Mouse (Mus musculus): ENCODE results near the gene Ptprn2. TPM values are rescaled to one million over a fixed set of nuclear protein-coding genes. Genes with fewer than 3 reads are reported as not detected.

Ptprn2 gene
- polyA plus RNA-seq, 1 experiment: 0.37 TPM

GRCm38 (mm10) chr12:117280790-117281189 is 795.3 kb downstream of the Ptprn2 start:
- no peak overlapping the region for H3K4me3 ChIP-seq (ENCODE audit: low read depth, low read length)
- H3K4me1 ChIP-seq (ENCODE audit: control insufficient read depth, insufficient read depth, low read length): no peaks in the 10 kb centered on the region
- no peaks in the 10 kb centered on the region for H3K36me3 ChIP-seq (ENCODE audit: control insufficient read depth, insufficient read depth, low read length, poor library complexity, severe bottlenecking)
- H3K27ac ChIP-seq (ENCODE audit: insufficient read depth, low read length): no peak overlapping the region
- H3K9me3 ChIP-seq (replicated peaks; ENCODE audit: control insufficient read depth, insufficient read depth, low read length, poor library complexity, severe bottlenecking): no peaks in the 10 kb centered on the region
- H3K27me3 ChIP-seq (ENCODE audit: control insufficient read depth, insufficient read depth, low read length, poor library complexity, severe bottlenecking): no peaks in the 10 kb centered on the region
- no peak overlapping the region for H3K9ac ChIP-seq (ENCODE audit: low read depth, poor library complexity, severe bottlenecking)
- TF ChIP-seq EP300 (IDR thresholded peaks at IDR 0.05; ENCODE audit: insufficient read depth, low read depth, low read length): no peak
- no peak for TF ChIP-seq CTCF (IDR thresholded peaks at IDR 0.05; ENCODE audit: low read depth, low read length)
- TF ChIP-seq POLR2A (IDR thresholded peaks at IDR 0.05; ENCODE audit: insufficient read depth, low read length): no peak

GRCm38 (mm10) chr12:117282659-117283058 is 797.1 kb downstream of the Ptprn2 start:
- no peak overlapping the region for H3K27ac ChIP-seq (ENCODE audit: insufficient read depth, low read length)
- no peaks in the 10 kb centered on the region for H3K36me3 ChIP-seq (ENCODE audit: control insufficient read depth, insufficient read depth, low read length, poor library complexity, severe bottlenecking)
- no peaks in the 10 kb centered on the region for H3K4me1 ChIP-seq (ENCODE audit: control insufficient read depth, insufficient read depth, low read length)
- no peak overlapping the region for H3K4me3 ChIP-seq (ENCODE audit: low read depth, low read length)
- H3K9me3 ChIP-seq (replicated peaks; ENCODE audit: control insufficient read depth, insufficient read depth, low read length, poor library complexity, severe bottlenecking): no peaks in the 10 kb centered on the region
- no peaks in the 10 kb centered on the region for H3K27me3 ChIP-seq (ENCODE audit: control insufficient read depth, insufficient read depth, low read length, poor library complexity, severe bottlenecking)
- TF ChIP-seq POLR2A (IDR thresholded peaks at IDR 0.05; ENCODE audit: insufficient read depth, low read length): no peak
- TF ChIP-seq CTCF (IDR thresholded peaks at IDR 0.05; ENCODE audit: low read depth, low read length): no peak
- no peak for TF ChIP-seq EP300 (IDR thresholded peaks at IDR 0.05; ENCODE audit: insufficient read depth, low read depth, low read length)
- H3K9ac ChIP-seq (ENCODE audit: low read depth, poor library complexity, severe bottlenecking): no peak overlapping the region

- H3K9ac ChIP-seq (ENCODE audit: low read depth, poor library complexity, severe bottlenecking): no peak overlapping the region
- no peaks in the 10 kb centered on the region for H3K27me3 ChIP-seq (ENCODE audit: control insufficient read depth, insufficient read depth, low read length, poor library complexity, severe bottlenecking)
- H3K9me3 ChIP-seq (replicated peaks; ENCODE audit: control insufficient read depth, insufficient read depth, low read length, poor library complexity, severe bottlenecking): no peaks in the 10 kb centered on the region
- TF ChIP-seq EP300 (IDR thresholded peaks at IDR 0.05; ENCODE audit: insufficient read depth, low read depth, low read length) (no peak), CTCF (IDR thresholded peaks at IDR 0.05; ENCODE audit: low read depth, low read length) (no peak), POLR2A (IDR thresholded peaks at IDR 0.05; ENCODE audit: insufficient read depth, low read length) (no peak)
- no peaks in the 10 kb centered on the region for H3K36me3 ChIP-seq (ENCODE audit: control insufficient read depth, insufficient read depth, low read length, poor library complexity, severe bottlenecking)
- H3K27ac ChIP-seq (ENCODE audit: insufficient read depth, low read length): no peak overlapping the region
- no peak overlapping the region for H3K4me3 ChIP-seq (ENCODE audit: low read depth, low read length)
- H3K4me1 ChIP-seq (ENCODE audit: control insufficient read depth, insufficient read depth, low read length): no peaks in the 10 kb centered on the region
These were observed 801.9 kb downstream of the Ptprn2 start for GRCm38 (mm10) chr12:117287456-117287855.

- Histone ChIP-seq H3K9ac (ENCODE audit: low read depth, poor library complexity, severe bottlenecking) (no peak overlapping the region), H3K36me3 (ENCODE audit: control insufficient read depth, insufficient read depth, low read length, poor library complexity, severe bottlenecking) (no peaks in the 10 kb centered on the region), H3K4me1 (ENCODE audit: control insufficient read depth, insufficient read depth, low read length) (no peaks in the 10 kb centered on the region), H3K9me3 (replicated peaks; ENCODE audit: control insufficient read depth, insufficient read depth, low read length, poor library complexity, severe bottlenecking) (no peaks in the 10 kb centered on the region; the same call in 1 of the 2 replicates), H3K27ac (ENCODE audit: insufficient read depth, low read length) (no peak overlapping the region), H3K27me3 (ENCODE audit: control insufficient read depth, insufficient read depth, low read length, poor library complexity, severe bottlenecking) (no peaks in the 10 kb centered on the region), H3K4me3 (ENCODE audit: low read depth, low read length) (no peak overlapping the region)
- no peak for TF ChIP-seq POLR2A (IDR thresholded peaks at IDR 0.05; ENCODE audit: insufficient read depth, low read length)
These were observed 806.4 kb downstream of the Ptprn2 start for GRCm38 (mm10) chr12:117291943-117292342.

GRCm38 (mm10) chr12:117296792-117297191 is 811.3 kb downstream of the Ptprn2 start:
- Histone ChIP-seq H3K36me3 (ENCODE audit: control insufficient read depth, insufficient read depth, low read length, poor library complexity, severe bottlenecking) (no peaks in the 10 kb centered on the region), H3K9ac (ENCODE audit: low read depth, poor library complexity, severe bottlenecking) (no peak overlapping the region), H3K4me3 (ENCODE audit: low read depth, low read length) (no peak overlapping the region), H3K27ac (ENCODE audit: insufficient read depth, low read length) (no peak overlapping the region), H3K27me3 (ENCODE audit: control insufficient read depth, insufficient read depth, low read length, poor library complexity, severe bottlenecking) (no peaks in the 10 kb centered on the region), H3K4me1 (ENCODE audit: control insufficient read depth, insufficient read depth, low read length) (no peaks in the 10 kb centered on the region), H3K9me3 (replicated peaks; ENCODE audit: control insufficient read depth, insufficient read depth, low read length, poor library complexity, severe bottlenecking) (no peaks in the 10 kb centered on the region; the same call in 1 of the 2 replicates)
- TF ChIP-seq CTCF (IDR thresholded peaks at IDR 0.05; ENCODE audit: low read depth, low read length): no peak
- TF ChIP-seq EP300 (IDR thresholded peaks at IDR 0.05; ENCODE audit: insufficient read depth, low read depth, low read length): no peak
- TF ChIP-seq POLR2A (IDR thresholded peaks at IDR 0.05; ENCODE audit: insufficient read depth, low read length): no peak

- TF ChIP-seq EP300 (IDR thresholded peaks at IDR 0.05; ENCODE audit: insufficient read depth, low read depth, low read length): no peak
- TF ChIP-seq POLR2A (IDR thresholded peaks at IDR 0.05; ENCODE audit: insufficient read depth, low read length): no peak
- no peak for TF ChIP-seq CTCF (IDR thresholded peaks at IDR 0.05; ENCODE audit: low read depth, low read length)
- Histone ChIP-seq H3K9ac (ENCODE audit: low read depth, poor library complexity, severe bottlenecking) (no peak overlapping the region), H3K27ac (ENCODE audit: insufficient read depth, low read length) (no peak overlapping the region), H3K36me3 (ENCODE audit: control insufficient read depth, insufficient read depth, low read length, poor library complexity, severe bottlenecking) (no peaks in the 10 kb centered on the region), H3K9me3 (replicated peaks; ENCODE audit: control insufficient read depth, insufficient read depth, low read length, poor library complexity, severe bottlenecking) (no peaks in the 10 kb centered on the region; the same call in 1 of the 2 replicates), H3K4me3 (ENCODE audit: low read depth, low read length) (no peak overlapping the region), H3K27me3 (ENCODE audit: control insufficient read depth, insufficient read depth, low read length, poor library complexity, severe bottlenecking) (no peaks in the 10 kb centered on the region), H3K4me1 (ENCODE audit: control insufficient read depth, insufficient read depth, low read length) (no peaks in the 10 kb centered on the region)
These were observed 813.6 kb downstream of the Ptprn2 start for GRCm38 (mm10) chr12:117299084-117299483.

All from ES-Bruce4 (cell line).